Mouse (Mus musculus) G1E (cell line): Measurements from ENCODE around the gene Pafah2. TPM values are rescaled to one million over a fixed set of nuclear protein-coding genes. Genes with fewer than 3 reads are reported as not detected.
"Not testable (repeated sequence)": the region's sequence is repeated elsewhere in the genome, so short reads cannot be mapped to it uniquely, and the experiment has no call there.

Experiments
- ATAC-seq: 2 replicates; pipeline ENCODE4 v1.8.0; 2016; ENCODE audit warnings: mild to moderate bottlenecking; ENCODE audit not compliant: insufficient number of reproducible peaks, poor library complexity, low FRiP score, severe bottlenecking; ENCODE audit errors: extremely low read depth
- DNase-seq: peaks from one replicate; pipeline ENCODE4 v3.0.0; 2012; ENCODE audit warnings: low spot score
- H3K27me3 ChIP-seq: 2 replicates; pipeline ENCODE4 v1.6.1; 2012; ENCODE audit warnings: mild to moderate bottlenecking, low read length, inconsistent platforms; ENCODE audit not compliant: insufficient read depth
- H3K36me3 ChIP-seq: replicated peaks from 2 replicates; pipeline ENCODE3; 2012; ENCODE audit warnings: mild to moderate bottlenecking, inconsistent platforms
- H3K4me1 ChIP-seq: 2 replicates; pipeline ENCODE4 v1.6.1; 2012; ENCODE audit warnings: low read depth, low read length, inconsistent platforms, mixed read lengths; ENCODE audit not compliant: insufficient read depth
- H3K4me3 ChIP-seq: 2 replicates; pipeline ENCODE4 v1.5.1; 2012; ENCODE audit warnings: low read depth, mild to moderate bottlenecking, inconsistent platforms, low read length, moderate library complexity, mixed read lengths
- H3K9me3 ChIP-seq: replicated peaks from 2 replicates; pipeline ENCODE4 v1.6.1; 2012; ENCODE audit warnings: inconsistent platforms
- CTCF ChIP-seq: IDR thresholded peaks from 2 replicates; pipeline ENCODE4 v1.5.1; 2012; ENCODE audit warnings: low read depth, low read length, inconsistent platforms, mixed read lengths
- GATA1 ChIP-seq: IDR thresholded peaks from 2 replicates; pipeline ENCODE4 v1.6.1; 2012; ENCODE audit warnings: borderline replicate concordance, low read length, inconsistent platforms, mixed read lengths
- GATA2 ChIP-seq: IDR thresholded peaks from 2 replicates; pipeline ENCODE4 v1.6.1; 2012; ENCODE audit warnings: low read depth, low read length, inconsistent platforms, borderline replicate concordance
- POLR2AphosphoS5 ChIP-seq: IDR thresholded peaks from 2 replicates; pipeline ENCODE4 v1.6.1; 2012; ENCODE audit warnings: low read depth, low read length, inconsistent platforms; ENCODE audit not compliant: insufficient replicate concordance
- TAL1 ChIP-seq: conservative IDR thresholded peaks from 2 replicates; pipeline ENCODE4 v1.6.1; 2012; ENCODE audit warnings: low read depth, low read length, inconsistent platforms, mixed read lengths
- polyA plus RNA-seq: library from polyadenylated mRNA; stranded (reverse); fragments of >175 nt; gene quantifications from 2 replicates; pipeline ENCODE4 v1.2.3, GENCODE M21; 2012
- total RNA-seq, 2 experiments: library from RNA; stranded (forward) in 1 of 2; stranded (reverse) in 1 of 2; fragments of 200-1000 nt in 1 of 2; fragments of >200 nt in 1 of 2; fragmentation: Nextera tagmentation in 1 of 2; gene quantifications; 2 replicates each; pipeline ENCODE4 v1.2.3; 2014 to 2017

Gene Pafah2
- total and polyA plus RNA-seq, 3 experiments, result 14.9 to 45.9 (median 15.1) TPM

DNA sequence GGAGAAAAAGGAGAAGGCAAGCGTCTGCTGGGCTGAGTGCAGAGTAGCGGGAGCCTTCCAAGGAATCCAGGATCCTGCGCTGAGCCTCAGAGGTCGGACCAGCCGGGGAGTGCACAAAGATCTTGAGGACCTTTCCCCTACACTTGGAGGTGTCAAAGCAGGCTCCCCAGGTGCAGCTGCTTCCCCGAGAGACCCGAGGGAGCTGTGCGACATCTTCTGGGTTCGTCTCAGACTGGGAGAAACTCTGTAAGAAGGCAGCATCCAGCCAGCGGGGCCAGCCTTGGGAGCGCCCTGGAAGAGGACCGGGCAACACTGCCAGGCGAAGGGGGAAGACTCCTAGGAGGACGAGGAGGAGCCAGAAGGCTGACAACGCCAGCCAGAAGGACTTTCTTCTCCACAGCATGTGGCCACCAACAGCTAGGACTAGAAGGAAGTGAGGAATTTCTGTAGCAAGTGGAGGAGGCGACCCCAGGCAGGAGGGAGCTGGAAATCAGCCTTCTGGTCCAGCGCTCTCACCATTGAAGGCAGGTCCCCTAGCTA, 24.7 kb upstream of the Pafah2 start:
- TF ChIP-seq GATA2 (no peak), GATA1 (no peak)
- Histone ChIP-seq H3K36me3 (no peaks in the 10 kb centered on the region), H3K4me1 (peaks cover 22% of the 10 kb centered on the region), H3K4me3 (no peak overlapping the region), H3K9me3 (no peaks in the 10 kb centered on the region), H3K27me3 (peaks cover 67% of the 10 kb centered on the region)
- no peak for DNase-seq
- no peak for ATAC-seq

DNA sequence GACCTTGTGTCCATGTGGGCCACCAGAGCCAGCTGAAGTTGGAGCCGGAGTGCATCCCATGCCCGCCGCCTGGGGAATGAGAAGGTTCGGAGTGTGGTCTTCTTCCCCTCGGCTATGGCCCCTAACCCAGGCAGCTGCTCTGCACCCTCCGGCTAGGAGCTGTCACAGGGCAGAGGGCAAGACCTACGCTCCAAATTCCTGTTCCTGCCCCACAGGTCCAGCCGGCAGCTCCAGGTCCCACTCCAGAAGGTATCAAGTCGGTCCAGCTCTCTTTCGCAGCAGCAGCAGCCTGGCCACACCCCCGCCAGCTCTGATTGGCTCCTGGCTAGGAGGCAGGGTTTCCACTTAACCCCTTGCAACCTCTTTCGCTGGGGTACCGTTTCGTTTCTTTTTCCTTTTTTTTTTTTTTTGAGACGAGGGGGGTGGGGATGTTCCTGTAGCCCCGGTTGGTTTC, 23.8 kb upstream of the Pafah2 start:
- H3K4me1 ChIP-seq, result peaks cover 22% of the 10 kb centered on the region
- no peaks in the 10 kb centered on the region for H3K36me3 ChIP-seq
- DNase-seq, result peak; percentile 92
- peak; percentile 40 for ATAC-seq
- H3K27me3 ChIP-seq, result peaks cover 66% of the 10 kb centered on the region
- TF ChIP-seq GATA2 (no peak), CTCF (no peak), POLR2AphosphoS5 (no peak), TAL1 (no peak), GATA1 (no peak)
- peak overlapping the region; percentile 60; the same call in 1 of the 2 replicates for H3K4me3 ChIP-seq
- no peaks in the 10 kb centered on the region for H3K9me3 ChIP-seq

DNA sequence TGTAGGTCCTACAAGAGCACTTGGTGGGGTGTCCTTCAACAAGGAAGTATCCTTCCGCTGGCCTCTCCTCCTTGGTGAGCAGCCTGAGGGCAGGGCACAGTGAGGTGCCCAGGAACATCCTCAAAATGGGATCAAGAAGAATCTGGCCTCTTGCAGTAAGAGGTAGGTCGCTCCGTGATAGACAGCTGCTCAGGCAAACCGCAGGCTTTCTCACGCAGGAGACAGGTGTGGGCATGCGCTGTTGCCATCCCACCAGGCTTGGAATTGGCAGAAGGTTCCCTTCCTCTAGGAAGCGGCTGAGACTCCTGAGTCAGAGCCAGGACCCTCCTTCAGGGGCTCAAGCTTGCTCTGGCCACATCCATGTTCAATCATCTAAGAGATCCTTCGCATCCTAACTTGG, 22.8 kb upstream of the Pafah2 start:
- Histone ChIP-seq H3K4me3 (no peak overlapping the region), H3K27me3 (peaks cover 64% of the 10 kb centered on the region), H3K36me3 (no peaks in the 10 kb centered on the region), H3K4me1 (peaks cover 22% of the 10 kb centered on the region), H3K9me3 (no peaks in the 10 kb centered on the region)
- ATAC-seq (no peak), DNase-seq (no peak)
- TF ChIP-seq POLR2AphosphoS5 (no peak), CTCF (no peak), GATA1 (no peak), GATA2 (no peak), TAL1 (no peak)

DNA sequence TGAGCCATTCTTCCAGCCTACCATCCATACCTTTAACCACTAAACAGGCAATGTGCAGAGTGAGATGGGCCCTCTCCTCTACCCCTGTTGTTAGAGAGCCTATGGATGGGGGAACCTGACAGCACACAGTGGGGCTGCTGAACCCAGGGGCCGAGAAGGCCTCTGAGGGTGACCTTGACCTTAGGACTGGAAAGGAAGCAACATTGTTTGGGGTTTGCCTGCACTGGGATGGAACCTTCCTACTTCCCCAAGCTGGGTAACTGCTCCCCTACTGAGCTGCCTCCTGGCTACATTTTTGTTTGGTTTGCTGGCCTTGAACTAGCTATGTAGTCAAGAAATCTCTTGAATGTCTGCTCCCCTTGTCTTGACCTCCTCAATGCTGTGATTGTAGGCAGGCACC, 21.8 kb upstream of the Pafah2 start:
- Histone ChIP-seq H3K4me3 (no peak overlapping the region), H3K9me3 (no peaks in the 10 kb centered on the region), H3K27me3 (peaks cover 59% of the 10 kb centered on the region), H3K36me3 (no peaks in the 10 kb centered on the region), H3K4me1 (peaks cover 22% of the 10 kb centered on the region)
- no peak for TF ChIP-seq TAL1
- no peak for ATAC-seq
- DNase-seq, result no peak

DNA sequence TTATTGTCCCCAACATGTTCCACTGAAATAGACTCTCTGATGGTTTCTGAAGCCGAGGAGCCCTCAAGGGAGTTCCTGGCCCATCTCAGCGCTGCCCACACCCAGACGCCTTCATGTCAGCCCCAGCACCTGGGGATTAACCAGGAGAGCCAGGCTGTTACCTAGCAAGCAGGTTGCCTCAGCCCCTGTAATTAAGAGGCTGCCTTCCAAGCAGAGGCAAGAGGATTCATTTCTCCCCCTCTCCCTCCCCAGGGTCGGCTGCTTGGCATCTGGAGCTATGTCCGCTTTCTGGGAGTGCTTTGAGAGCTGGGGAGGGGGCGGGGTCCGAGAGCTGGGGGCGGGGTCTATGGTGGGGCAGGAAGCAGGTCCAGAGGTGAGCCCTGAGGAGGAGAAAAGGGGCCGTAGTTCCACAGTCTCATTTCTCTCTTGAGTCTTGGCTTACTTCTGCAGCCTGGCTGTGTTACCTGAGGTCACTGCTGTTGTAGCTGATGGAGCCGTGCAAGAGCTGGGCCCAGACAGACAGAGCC, 18.0 kb upstream of the Pafah2 start:
- no peaks in the 10 kb centered on the region for H3K9me3 ChIP-seq
- DNase-seq (no peak), ATAC-seq (no peak)
- peaks cover 32% of the 10 kb centered on the region for H3K27me3 ChIP-seq
- no peaks in the 10 kb centered on the region for H3K36me3 ChIP-seq
- no peaks in the 10 kb centered on the region for H3K4me1 ChIP-seq
- H3K4me3 ChIP-seq, result no peak overlapping the region
- TF ChIP-seq POLR2AphosphoS5, result no peak
- no peak for TF ChIP-seq GATA1
- TF ChIP-seq GATA2, result no peak
- TF ChIP-seq TAL1, result no peak
- TF ChIP-seq CTCF, result no peak

DNA sequence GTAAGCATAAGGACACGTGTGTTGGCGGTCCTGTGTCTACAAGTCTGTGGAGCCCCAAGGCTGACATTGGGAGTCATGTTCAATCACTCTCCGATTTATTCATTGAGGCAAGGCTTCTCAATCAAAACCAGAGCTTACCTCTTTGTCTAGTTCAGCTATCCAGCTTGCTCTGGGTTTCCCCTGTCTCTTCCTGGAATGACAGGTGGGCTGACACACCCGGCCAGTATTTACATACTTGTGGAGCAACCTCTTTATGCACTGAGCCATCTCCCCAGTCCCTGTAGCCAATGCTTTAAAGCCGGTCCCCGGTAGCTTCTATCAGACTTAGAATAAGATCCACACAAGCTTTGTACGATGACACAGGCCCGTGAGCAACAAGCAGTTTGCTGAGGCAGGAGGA, 16.6 kb upstream of the Pafah2 start:
- no peaks in the 10 kb centered on the region for H3K4me1 ChIP-seq

DNA sequence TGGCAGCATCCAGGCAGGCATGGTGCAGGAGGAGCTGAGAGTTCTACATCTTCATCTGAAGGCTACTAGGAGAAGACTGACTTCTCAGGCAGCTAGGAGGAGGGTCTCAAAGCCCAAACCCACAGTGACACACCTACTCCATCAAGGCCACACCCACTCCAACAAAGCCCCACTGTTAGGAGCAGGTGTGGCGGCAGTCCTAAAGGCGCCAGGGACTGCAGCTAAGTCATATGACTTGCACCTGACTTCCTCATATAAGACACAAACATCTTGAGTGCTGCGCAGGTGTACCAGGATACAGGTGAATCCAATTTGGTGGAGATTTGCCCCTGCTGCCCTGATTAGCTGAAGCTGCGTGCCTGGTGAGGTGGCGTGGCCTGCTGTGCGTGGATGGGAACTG, 12.4 kb upstream of the Pafah2 start, which contains the start of gene Extl1:
Gene Extl1 (minus strand): TSS at position 101 of the 400 bp plus-strand sequence.
- not testable (repeated sequence) for ATAC-seq, H3K36me3 ChIP-seq, DNase-seq

More for the DNA sequence above, 16.6 kb upstream of the Pafah2 start:
- DNase-seq (no peak), ATAC-seq (no peak)
- TF ChIP-seq GATA1, result no peak
- TF ChIP-seq TAL1, result no peak
- TF ChIP-seq GATA2, result no peak
- no peak overlapping the region for H3K4me3 ChIP-seq
- no peaks in the 10 kb centered on the region for H3K9me3 ChIP-seq
- peaks cover 23% of the 10 kb centered on the region for H3K27me3 ChIP-seq
- no peaks in the 10 kb centered on the region for H3K36me3 ChIP-seq

More for the DNA sequence above, 12.4 kb upstream of the Pafah2 start, which contains the start of gene Extl1:
- H3K9me3 ChIP-seq, H3K4me1 ChIP-seq, H3K4me3 ChIP-seq: not testable (repeated sequence)
- H3K27me3 ChIP-seq, result peaks cover 14% of the 10 kb centered on the region; the same call in 1 of the 2 replicates
